Mouse (Mus musculus) olfactory bulb, adult 2 months (tissue): ENCODE data around the gene Papolg.

Source experiments
- CTCF ChIP-seq: fragments of 200-500 bp; IDR thresholded peaks from 2 replicates; pipeline ENCODE4 v1.5.1; 2012; ENCODE audit warnings: low read depth, mild to moderate bottlenecking, low read length, moderate library complexity; ENCODE audit not compliant: insufficient read depth
- POLR2A ChIP-seq: fragments of 200-500 bp; IDR thresholded peaks from 2 replicates; pipeline ENCODE4 v1.6.1; 2012; ENCODE audit warnings: mild to moderate bottlenecking, low read depth, low read length, moderate library complexity; ENCODE audit not compliant: insufficient read depth

DNA sequence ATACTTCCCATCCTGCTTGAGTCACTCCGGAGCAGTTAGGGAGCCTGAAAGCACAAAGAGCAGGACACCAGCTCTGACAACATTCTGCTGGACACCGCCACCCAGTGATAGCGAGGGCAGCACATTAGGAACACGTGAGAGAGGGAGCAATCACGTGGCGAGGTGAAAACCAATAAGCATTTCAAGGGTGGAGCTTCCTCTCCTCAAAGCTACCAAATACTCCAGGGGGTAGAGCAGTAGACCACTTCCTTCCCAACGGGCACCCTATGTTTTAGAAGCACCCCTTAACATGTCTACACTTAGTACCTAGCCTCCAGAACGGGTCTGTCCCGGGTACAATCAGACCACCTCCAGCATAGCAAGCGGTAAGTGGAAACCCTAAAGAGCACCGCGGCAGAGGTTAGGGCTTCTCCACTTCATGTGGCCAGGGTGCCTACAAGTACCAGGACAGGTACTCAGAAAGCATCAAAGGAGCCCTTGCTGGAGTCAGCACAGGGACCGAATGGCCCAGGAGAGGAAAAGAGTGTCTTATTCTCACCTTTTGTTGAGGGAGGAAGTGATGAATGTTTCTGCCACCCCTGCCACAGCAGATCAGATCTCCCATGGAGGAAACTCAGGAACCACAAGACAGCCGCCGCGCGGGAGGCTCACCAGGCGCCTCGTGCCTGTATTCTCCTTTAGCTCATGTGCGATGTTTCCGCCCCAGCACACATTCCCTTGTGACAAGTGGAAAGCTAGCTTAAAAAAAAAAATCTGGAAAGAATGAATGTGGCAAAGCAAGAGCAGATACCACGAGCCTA lies 48.8 kb downstream of the Papolg start:
- TF ChIP-seq CTCF = no peak
- TF ChIP-seq POLR2A = no peak
